Mouse (Mus musculus): ENCODE results near the gene Arhgef40.

- TF ChIP-seq CTCF (IDR thresholded peaks at IDR 0.05; ENCODE audit: extremely low read depth, insufficient read depth, low read length) (no peak), POLR2A (IDR thresholded peaks at IDR 0.05; ENCODE audit: extremely low read depth, insufficient read depth, low read length) (no peak)
Observed at GRCm38 (mm10) chr14:51995219-51995871, 10.8 kb downstream of the Arhgef40 start.
